Mouse (Mus musculus) heart, postnatal 4 days (tissue): ENCODE measurements at regions not wholly inside any gene's neighbourhood (a gene's known extent, or its start where the extent isn't known, plus 50 kb on each side); places are given as distances from the start of the nearest gene placed in this dataset.

Experiments
- DNase-seq: peaks from one replicate; pipeline ENCODE4 v3.0.0; 2021

DNA sequence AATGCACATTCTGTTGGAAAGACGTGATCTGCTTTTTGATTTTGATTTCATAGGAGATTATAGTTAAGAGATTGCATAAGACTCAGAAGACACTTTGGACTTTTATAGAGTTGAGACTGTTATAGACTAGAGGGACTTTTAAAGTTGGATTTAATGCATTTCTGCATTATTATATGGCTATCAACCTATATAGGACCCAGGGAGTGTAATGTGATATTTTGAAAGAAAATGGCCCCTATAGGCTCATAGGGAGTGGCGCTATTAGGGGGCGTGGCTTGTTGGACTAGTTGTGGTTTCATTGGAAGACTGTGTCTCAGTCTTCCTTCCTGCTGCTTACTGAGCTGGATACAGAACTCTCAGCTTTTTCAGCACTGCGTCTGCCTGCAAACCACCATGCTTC is 186.9 kb upstream of the Igfbp7 start:
- no peak for DNase-seq

DNA sequence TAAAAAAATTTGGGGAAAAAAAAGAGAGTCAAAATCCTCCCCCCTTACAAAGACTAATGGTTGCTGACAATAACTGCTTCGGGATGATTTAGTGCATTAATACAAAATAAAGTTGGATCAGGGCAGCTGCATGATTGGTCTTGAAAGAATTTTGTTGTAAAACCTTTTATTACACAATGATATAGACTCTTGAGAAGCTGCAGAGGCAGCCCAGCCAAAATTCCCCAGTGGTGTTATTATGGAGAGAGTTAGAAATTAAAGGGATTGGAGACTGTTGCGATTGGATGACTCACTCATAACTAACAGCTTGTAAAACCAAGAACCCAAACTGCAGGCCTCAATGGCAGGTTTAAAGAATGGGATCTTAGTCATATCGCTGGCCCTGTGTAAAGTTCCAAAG is 181.4 kb upstream of the Igfbp7 start:
- DNase-seq: no peak

DNA sequence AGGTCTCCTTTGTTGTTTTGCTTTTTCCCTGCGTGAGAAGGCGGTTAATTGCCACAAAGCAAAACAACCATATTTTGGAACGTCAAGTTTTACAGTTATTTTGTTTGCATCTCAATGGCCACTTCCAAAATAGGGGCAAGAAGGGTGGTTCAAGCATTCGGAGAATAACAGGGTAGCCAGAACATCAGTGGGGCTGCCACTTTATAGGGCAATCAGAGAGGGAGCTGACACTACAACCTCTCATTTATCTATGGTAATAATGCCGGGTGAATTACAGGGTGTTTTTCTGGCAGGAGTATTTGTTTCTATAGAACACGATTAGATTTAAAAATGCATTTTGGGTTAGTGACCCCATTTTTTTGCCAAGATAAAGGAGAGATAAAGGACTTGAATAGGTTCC is 173.9 kb upstream of the Igfbp7 start:
- DNase-seq: no peak

DNA sequence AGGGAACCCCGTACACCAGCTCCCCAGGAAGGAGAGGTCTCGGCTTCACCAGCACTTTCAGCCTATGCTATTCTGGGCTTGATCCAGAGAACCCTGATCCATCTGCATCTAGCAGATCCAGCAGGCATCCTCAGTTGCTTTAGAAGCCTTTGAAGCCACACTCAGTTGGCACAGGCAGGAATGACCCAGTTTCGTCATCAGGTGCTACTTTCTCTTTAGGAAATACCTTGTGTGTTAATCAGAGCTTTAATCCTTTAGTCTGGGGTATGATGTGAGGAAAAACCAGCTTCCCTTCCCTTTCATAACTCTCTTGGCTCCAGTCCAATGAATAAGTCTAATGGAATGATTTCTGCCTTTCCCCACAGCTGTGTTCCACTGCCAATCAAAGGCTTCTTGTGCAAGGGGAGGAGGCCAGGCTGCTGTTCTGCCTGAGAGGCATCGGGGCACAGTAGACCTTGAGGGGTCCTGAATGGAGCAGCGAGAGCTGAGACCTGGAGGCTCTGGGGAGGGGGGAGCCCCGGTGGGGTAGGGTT is 173.3 kb upstream of the Igfbp7 start:
- DNase-seq: peak; percentile 38

DNA sequence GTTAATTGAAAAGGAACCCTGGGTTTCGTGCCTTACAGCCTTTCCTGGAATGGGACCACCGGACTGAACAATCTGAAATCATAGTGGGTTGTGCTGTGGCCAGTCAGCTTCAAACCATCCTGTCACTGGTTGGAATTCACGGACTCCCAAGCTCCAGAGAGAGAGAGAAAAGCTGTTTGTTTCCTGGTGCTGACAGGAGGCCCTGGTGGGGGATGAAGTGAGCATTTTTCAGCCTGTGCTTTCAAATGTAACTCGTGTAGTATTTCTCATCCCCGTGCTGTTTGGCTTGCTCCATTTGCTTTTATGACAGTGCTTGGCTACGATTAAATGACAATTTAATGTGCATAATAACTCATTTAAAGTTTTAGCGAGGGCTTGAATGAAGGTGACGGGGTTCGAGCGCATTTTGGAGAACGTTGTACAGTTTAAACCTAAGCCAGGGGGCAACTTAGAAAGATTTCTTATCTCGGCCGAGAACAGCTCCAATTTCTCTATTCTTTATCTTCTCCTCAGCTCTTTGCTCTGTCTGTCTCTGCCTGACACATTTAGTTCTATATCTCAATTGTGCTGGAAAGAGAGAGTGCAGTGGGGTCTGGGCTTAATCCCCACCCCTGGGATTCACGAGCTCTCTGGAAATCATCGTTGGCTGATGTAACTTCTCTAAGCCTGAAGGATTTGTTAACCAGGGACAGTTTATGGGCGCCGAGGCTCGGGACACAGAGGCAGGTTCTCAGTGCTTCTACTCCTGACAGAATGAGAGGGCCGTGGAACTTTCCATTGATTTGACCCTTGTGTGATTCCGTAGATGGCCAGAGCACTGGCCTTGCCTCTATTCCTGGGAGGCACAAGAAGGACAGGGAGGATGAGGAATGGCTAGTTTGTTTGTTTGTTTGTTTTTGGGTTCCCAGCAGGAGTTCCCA is 172.2 kb upstream of the Igfbp7 start:
- DNase-seq: peak; percentile 38

DNA sequence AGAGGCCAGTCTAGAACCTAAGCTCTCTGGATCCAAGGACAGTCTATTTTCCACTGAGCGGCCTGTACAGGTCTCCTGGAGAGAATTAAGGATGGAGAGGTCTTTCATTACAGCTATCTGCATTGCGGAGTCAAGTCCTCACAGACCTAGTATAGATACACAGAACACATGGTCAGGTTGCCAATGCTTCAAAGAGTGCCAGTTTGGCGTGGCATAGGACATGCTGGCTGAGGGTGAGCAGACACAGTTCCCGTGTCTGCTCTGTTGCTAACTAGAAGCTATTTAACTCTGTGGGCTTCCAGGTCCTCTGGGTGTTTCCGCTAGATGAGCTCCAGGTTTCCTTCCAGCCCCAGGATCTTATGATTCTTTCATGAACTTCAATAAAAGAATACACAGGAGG is 169.0 kb upstream of the Igfbp7 start:
- DNase-seq: no peak

DNA sequence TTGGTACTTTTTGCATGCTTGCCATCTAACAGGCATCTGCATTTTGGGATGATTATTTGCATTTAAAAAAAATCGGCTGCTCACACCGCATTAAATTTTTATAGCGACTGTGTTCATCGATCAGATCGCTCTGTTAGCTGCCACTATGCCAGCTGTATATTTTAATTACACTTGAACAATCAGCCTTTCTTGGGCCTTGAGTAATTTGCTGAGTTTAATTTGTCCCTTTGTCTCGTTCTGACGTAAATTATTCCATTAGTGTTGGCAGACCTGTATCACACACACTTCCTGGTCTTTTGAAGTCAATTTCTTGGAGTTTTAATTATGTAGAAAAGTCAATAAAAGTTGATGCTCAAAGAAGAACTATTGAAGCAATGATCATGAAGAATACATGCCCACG is 167.9 kb upstream of the Igfbp7 start:
- no peak for DNase-seq

DNA sequence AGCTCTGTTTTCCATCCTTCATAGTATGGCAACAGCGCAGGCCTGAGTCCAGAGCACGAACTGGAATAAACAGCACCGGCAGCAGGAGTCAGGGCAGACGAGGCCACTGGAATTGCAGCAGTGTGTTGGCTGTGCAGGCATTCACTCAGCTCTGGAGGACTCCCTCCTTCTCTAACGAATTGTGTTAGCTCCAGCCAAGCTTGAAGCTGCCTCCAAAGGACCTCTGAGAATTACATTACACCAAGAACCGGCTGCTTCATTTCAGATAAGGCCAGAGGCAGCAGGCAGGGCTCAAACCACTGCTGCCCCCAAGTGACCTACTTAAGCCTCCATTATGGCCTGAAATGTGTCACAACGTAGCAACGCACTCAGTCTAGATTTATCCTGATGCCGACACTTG is 162.5 kb upstream of the Igfbp7 start:
- peak; percentile 46 for DNase-seq

DNA sequence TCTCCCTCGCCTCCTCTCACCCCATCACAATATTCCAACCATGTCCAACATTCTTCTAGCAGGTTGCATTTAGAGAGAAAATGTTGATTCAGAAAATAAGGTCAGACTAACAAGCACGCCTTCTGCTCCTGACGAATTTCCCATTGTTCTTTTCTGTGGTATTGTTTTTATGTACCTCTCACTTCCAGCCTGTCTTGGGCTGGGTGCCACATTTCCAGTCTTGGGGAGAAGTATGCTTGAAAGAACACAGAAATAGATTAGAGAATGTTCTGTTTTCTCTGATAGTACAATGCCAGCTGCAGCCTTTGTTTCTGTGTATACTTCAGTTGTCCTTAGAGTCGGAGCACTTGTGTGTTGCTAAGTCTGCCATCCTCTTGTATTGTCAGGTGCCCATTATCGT is 160.3 kb upstream of the Igfbp7 start:
- DNase-seq: peak; percentile 44

DNA sequence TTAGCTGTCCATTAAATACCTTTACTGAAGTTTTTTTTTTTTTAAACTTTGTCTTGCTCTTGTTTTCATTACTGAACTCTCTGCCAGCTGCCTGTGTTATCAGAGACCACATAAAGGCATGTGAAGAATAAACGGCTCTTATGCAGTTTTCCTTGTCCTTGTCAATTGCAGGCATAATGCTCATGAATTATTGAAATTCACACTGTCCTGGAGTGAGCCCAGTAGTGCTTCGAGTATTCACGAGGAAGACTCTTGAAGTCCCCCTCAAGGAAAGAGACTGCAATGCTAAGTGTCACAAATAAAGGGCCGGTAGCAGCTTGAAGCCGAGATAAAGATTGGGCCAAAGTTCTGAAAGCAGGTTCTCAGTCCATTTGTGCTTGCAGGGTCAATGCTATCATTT is 144.7 kb upstream of the Igfbp7 start:
- DNase-seq: no peak

DNA sequence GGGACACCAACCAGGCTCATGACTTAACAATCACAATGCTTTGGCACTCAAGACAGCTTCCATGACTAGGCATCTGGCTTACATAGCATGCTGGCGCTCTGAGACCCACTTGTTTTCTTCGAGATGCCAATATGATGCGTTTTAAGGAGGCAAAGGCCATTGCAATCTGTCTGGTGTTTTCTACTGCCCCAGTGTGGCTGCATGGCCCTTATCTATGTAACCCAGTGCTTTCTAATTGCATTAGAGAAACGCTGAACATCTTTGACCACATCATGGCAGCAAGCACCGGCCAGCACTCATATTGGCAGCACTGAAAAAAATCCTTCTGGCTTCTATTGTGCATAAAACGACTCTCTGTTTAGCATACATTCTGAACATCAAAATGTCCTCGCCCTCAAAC is 144.2 kb upstream of the Igfbp7 start:
- no peak for DNase-seq

DNA sequence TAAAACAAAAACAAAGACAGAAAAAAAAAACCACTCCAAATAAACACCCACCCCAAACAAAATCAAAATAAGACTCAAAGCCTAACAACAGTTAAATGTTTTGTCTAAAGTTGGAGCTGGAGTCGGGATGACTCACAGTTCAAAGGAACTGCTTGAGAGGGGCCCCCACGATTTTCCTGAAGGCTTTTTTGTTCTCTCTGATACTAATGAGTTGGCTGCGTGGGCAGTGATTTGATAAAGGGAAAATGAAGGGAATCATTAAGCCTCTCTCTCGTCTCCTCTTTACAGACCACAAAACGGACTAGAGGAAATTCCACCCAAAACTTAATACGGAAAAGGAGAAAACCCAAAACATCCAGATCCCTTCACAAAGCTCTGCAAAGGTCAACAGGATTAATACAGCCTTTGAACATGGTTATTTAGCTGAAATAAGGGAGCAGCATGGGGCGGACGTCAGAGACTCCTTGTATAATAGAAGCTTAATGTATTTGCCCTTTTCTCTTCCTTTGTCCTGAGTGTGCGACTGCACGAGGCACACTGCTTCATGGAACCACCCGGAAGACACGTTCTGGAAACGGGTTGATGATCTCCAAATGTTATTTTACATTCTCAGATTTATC is 138.3 kb upstream of the Igfbp7 start:
- DNase-seq: no peak

DNA sequence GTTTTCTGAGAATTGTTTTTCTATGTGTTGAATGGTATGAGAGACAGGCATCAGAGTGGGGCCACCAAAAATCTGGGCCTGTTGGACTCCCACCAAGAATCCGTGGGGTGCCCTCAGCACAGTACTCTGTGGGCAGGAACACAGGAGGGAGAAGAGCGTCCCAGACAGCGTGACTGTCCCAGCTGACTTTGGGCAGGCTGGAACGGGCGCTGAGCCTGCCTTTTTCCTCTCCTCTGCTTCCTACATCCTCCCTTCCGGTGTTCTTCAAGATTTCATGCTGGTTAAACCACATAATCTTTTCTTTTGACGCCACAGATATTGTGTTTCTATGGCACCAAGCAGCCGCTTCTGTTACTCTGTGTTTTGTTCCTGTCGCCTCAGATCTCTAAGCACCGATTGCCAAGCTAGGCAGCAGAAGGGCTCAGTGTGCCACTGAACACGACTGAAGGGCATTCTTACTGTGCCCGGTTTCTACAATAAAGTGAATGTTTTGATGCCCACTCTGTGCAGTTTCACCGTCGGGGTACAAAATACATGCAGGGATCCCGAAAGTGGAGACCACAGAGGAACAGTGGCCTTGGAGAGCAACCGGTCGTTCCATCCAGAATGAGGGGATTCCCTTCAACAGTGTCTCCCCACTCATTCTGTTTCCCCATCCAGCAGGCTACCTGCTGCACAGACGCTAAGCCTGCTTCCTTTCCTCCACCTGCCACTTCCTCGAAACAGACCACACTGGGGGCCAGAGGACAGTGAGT is 124.6 kb upstream of the Igfbp7 start:
- DNase-seq: no peak

DNA sequence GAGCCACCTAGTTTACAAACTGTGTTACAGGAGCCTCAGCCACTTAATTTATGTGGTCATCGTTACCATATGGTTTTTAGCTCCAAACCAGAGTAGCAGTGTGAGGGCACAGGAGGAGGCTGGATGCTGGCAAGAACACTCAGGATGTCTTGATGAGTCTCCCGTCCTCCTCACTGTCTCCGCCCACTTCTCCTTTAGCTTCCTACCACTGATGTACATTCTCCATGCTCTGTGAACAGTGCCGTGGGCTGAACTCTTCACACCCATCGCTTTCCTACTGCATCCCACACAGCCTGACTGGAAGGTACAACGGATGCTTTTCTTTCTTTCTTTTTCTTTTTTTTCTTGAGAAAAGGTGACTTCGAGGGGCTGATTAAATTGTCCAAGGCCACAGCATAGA is 122.5 kb upstream of the Igfbp7 start:
- no peak for DNase-seq

DNA sequence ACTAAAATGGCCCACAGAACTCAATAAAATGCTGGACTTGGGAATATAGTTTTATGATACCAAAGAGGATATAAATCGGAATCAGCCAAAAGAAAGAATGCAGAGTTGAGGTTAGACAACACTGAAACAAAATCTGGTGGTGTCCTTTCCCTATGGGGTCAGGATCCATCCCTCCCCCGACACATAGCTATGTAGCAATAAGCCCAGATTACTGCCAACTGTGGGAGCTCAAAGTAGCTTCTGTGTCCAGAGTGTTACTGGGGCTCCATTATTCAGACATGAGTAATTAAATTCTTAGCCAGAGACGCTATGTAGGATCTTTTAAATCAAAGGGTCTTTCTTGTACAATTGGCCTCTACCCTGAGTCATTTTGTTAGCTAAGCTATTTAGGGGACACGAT is 109.4 kb upstream of the Igfbp7 start:
- no peak for DNase-seq

DNA sequence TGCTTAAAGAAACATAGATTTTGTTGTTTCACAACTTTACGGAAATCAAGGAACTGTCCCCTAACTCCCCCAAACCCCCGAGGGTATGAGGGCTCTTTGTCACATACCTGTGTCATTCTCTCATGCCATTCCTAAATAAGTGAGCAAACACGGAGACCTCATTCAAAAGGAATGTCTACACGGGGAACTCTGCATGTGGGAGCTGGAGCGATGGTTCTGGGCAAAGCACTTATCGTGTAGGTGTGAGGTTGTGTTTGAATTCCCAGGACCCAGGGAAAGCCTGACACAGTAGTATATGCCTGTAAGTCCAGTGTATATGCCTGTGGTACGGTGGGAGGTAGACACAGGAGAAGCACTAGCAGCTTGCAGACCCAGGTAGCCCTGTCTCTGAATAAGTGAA is 107.6 kb upstream of the Igfbp7 start:
- DNase-seq: no peak

DNA sequence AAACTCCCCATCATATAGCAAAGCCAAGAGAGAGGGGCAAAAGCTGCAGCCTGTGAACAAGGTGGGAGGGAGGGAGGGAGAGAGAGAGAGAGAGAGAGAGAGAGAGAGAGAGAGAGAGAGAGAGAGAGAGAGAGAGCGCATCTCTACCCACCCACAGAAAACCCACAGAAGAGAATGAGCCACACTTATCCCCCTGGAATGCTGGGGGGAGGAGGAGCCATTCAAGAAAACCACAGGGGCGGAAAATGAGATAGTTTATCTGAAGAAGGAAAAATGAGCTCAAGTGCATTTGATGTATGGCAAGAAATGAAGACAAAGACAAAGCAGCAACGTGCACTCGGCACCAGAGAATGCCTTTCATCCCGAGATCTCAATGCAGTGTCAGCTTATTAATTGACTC is 94.8 kb upstream of the Igfbp7 start:
- DNase-seq: no peak

DNA sequence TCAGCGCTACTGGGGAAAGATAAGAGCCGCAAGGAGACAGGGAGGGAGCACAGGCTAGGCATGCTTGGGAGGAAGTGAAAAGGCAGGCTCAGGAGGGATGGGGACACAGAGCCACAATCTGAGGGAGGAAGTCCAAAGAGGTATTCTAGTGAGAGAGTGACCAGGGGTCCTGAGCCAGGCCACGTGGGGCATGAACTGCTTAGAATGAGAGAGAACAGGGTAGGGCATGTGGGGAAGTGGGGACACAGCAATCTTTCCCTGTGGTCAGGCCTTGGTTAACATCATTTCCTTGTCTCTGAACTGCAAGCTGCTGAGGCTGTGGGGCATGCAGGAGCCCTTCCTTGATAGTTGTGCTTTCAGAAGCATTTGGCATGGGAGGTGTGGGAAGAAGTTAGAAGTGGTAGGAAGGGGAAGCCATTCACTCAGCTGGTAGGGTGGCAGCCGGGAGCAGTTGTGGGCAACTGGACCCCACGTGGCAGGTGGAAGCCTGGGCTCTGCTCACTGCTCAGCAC is 92.2 kb upstream of the Igfbp7 start:
- no peak for DNase-seq

DNA sequence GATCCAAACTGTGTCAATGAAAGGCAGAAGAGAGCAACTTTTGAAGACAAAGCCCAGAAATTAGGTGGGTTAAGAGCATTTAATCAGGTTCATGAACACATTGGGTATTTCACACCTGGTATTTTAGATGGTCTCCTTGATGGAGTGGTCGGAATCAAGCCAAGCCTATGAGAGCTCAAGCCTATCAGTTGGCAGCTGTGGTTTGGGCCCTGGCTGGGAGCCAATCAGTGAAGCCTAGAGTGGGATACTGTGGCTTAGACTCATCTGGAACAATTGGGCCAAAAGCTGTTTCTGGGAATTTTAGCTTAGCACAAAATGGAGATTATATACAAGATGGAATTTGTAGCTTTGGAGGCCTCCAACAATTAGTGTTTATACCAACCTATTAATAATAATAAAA is 86.8 kb upstream of the Igfbp7 start:
- no peak for DNase-seq

DNA sequence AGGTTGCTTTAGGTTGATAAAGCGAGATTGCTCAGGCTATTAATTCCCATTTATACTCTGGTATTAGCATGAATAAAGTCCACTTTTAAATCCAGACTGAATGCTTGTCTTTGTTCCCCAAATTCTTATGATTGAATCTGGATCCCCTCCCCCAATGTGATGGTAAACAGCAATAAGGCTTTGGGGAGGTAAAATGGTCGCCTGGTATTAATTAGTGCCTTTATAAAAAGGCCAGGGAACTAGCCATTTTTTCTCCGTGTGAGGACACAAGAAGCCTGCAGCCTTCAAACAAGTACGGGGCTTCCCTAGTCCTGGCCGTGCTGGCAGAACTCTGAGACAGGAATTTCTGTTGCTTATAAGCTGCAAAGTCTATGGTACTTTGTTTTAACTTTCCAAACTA is 81.1 kb upstream of the Igfbp7 start:
- DNase-seq: no peak

DNA sequence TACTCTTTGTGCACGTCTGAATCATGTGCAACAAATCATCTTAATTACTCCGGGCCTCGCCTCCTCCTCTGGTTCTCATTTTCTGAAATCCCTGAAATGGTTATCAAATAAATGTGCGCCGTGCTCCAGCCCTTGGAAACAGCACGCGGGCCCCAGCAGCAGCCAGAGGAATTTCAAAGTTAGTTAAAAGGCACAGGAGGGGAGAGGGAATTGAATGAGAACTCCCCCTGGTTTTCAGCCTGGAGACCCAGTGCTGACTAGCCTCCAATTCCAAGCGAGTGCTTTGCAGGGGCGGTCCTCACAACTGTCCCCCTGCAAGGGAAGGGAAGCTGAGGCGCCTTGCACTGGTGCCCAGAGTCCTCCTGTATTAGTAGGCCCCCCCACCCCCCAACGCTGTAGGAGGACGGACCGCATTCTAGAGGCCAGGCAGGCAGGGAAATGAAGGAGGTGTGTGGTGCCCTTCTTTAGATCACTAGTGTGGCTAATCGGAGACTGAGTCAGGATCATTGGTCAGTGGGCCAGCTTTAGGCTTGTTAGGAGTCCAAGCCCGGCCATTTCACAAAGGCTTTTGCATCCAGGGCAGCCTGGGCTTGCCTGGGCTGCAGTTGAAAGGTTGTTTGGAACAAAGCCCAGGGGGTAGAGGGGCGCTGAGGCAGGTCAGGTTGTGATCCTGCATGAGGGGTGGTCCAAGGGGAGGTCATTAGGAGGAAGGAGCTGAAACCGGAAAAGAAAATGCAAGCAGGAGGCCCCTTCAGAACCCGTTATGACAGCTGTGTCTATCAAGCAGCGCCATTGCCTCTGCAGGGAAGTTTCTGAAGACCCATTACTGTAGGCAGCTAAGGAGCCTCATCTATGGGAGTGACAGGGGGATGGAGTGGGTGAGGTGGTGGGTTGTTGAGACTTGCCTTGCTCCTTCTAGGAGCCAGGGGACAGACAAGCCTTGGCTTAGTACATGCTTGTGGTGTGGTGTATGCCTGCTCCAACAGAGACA is 80.3 kb upstream of the Igfbp7 start:
- DNase-seq: no peak
